Mouse (Mus musculus) megakaryocyte progenitor cell, adult 5-6 weeks (primary cell): ENCODE data around the gene Cabp7. TPM values are rescaled to one million over a fixed set of nuclear protein-coding genes. Genes with fewer than 3 reads are reported as not detected.

Experiments
- ATAC-seq: replicated peaks from 2 replicates; pipeline ENCODE4 v1.8.0; 2016; ENCODE audit warnings: mild to moderate bottlenecking, moderate TSS enrichment, inconsistent platforms; ENCODE audit not compliant: poor library complexity
- total RNA-seq, 2 experiments: library from RNA; stranded (forward) in 1 of 2; stranded (reverse) in 1 of 2; fragments of 157-497, 149-512 nt in 1 of 2; fragments of 200-1000 nt in 1 of 2; gene quantifications; 2 replicates each; pipeline versions ENCODE4 v1.2.3 to v1.2.4; 2015 to 2017

Cabp7 gene
- total RNA-seq (2015) = not detected in 2 replicates
- not detected in 2 replicates for total RNA-seq (2017)

GRCm38 (mm10) chr11:4746733-4747132 is at the start of gene Cabp7:
Gene Cabp7 (minus strand): TSS chr11:4746778.
- ATAC-seq = no peak

GRCm38 (mm10) chr11:4793006-4793405 is 46.4 kb upstream of the Cabp7 start:
- no peak for ATAC-seq

- ATAC-seq = no peak
Observed at GRCm38 (mm10) chr11:4791549-4791948, 45.0 kb upstream of the Cabp7 start.

- 0 out of 2 replicates have a peak, but pooled peaks have one; percentile 31 for ATAC-seq
Observed at GRCm38 (mm10) chr11:4789691-4790090, 43.1 kb upstream of the Cabp7 start.

- ATAC-seq = peak; percentile 84
Observed at GRCm38 (mm10) chr11:4784629-4785142, 38.1 kb upstream of the Cabp7 start.

GRCm38 (mm10) chr11:4783116-4783515 is 36.5 kb upstream of the Cabp7 start:
- ATAC-seq = no peak

- ATAC-seq = no peak
Observed at GRCm38 (mm10) chr11:4780927-4781326, 34.3 kb upstream of the Cabp7 start.

GRCm38 (mm10) chr11:4772925-4773324 is 26.3 kb upstream of the Cabp7 start:
- ATAC-seq = peak; percentile 44; the same call in 1 of the 2 replicates

GRCm38 (mm10) chr11:4771756-4772155 is 25.2 kb upstream of the Cabp7 start:
- ATAC-seq = no peak

GRCm38 (mm10) chr11:4769881-4770280 is 23.3 kb upstream of the Cabp7 start:
- no peak for ATAC-seq

- ATAC-seq = no peak
Observed at GRCm38 (mm10) chr11:4769293-4769692, 22.7 kb upstream of the Cabp7 start.

GRCm38 (mm10) chr11:4768399-4768798 is 21.8 kb upstream of the Cabp7 start:
- ATAC-seq = no peak

- no peak for ATAC-seq
Observed at GRCm38 (mm10) chr11:4764476-4764875, 17.9 kb upstream of the Cabp7 start.

- no peak for ATAC-seq
Observed at GRCm38 (mm10) chr11:4763631-4764030, 17.1 kb upstream of the Cabp7 start.

GRCm38 (mm10) chr11:4762511-4762910 is 15.9 kb upstream of the Cabp7 start:
- no peak for ATAC-seq

- no peak for ATAC-seq
Observed at GRCm38 (mm10) chr11:4761991-4762390, 15.4 kb upstream of the Cabp7 start.

GRCm38 (mm10) chr11:4760438-4760837 is 13.9 kb upstream of the Cabp7 start:
- no peak for ATAC-seq

GRCm38 (mm10) chr11:4757789-4758158 is 11.2 kb upstream of the Cabp7 start:
- no peak for ATAC-seq

GRCm38 (mm10) chr11:4756984-4757788 is 10.6 kb upstream of the Cabp7 start:
- ATAC-seq = no peak

- ATAC-seq = peak; percentile 42; the same call in 1 of the 2 replicates
Observed at GRCm38 (mm10) chr11:4756460-4756859, 9.9 kb upstream of the Cabp7 start.

GRCm38 (mm10) chr11:4754867-4755266 is 8.3 kb upstream of the Cabp7 start:
- ATAC-seq = no peak

- ATAC-seq = no peak
Observed at GRCm38 (mm10) chr11:4754036-4754435, 7.5 kb upstream of the Cabp7 start.

- ATAC-seq = no peak
Observed at GRCm38 (mm10) chr11:4752836-4753235, 6.3 kb upstream of the Cabp7 start.
